Mouse (Mus musculus) right cerebral cortex, postnatal 4 days (tissue): ENCODE measurements at regions not wholly inside any gene's neighbourhood (a gene's known extent, or its start where the extent isn't known, plus 50 kb on each side); places are given as distances from the start of the nearest gene placed in this dataset.

ENCODE experiments used
- DNase-seq: peaks from one replicate; pipeline ENCODE4 v3.0.0-alpha.2; 2022

GRCm38 (mm10) chr14:45992041-45992869 lies 334.3 kb upstream of the Ddhd1 start:
- DNase-seq: no peak

GRCm38 (mm10) chr14:45992870-45993135 lies 334.9 kb upstream of the Ddhd1 start:
- no peak for DNase-seq

- peak; percentile 61 for DNase-seq
Observed at GRCm38 (mm10) chr14:45993669-45994068, 335.7 kb upstream of the Ddhd1 start.

- DNase-seq: no peak
Observed at GRCm38 (mm10) chr14:45996760-45997159, 338.8 kb upstream of the Ddhd1 start.

GRCm38 (mm10) chr14:46004078-46004477 lies 346.1 kb upstream of the Ddhd1 start:
- no peak for DNase-seq

GRCm38 (mm10) chr14:46005307-46005706 lies 347.4 kb upstream of the Ddhd1 start:
- DNase-seq: no peak

GRCm38 (mm10) chr14:46013232-46013631 lies 355.3 kb upstream of the Ddhd1 start:
- no peak for DNase-seq

GRCm38 (mm10) chr14:46014090-46014489 lies 356.1 kb upstream of the Ddhd1 start:
- DNase-seq: no peak

GRCm38 (mm10) chr14:46015682-46016400 lies 357.9 kb upstream of the Ddhd1 start:
- DNase-seq: no peak

- no peak for DNase-seq
Observed at GRCm38 (mm10) chr14:46016701-46017106, 358.8 kb upstream of the Ddhd1 start.

- DNase-seq: no peak
Observed at GRCm38 (mm10) chr14:46017286-46017685, 359.3 kb upstream of the Ddhd1 start.

- no peak for DNase-seq
Observed at GRCm38 (mm10) chr14:46017976-46018375, 360.0 kb upstream of the Ddhd1 start.

GRCm38 (mm10) chr14:46019240-46020025 lies 359.8 kb upstream of the Gm15217 start:
- DNase-seq: no peak

- DNase-seq: no peak
Observed at GRCm38 (mm10) chr14:46034301-46034700, 344.9 kb upstream of the Gm15217 start.

- peak; percentile 7 for DNase-seq
Observed at GRCm38 (mm10) chr14:46060622-46061381, 318.4 kb upstream of the Gm15217 start.

GRCm38 (mm10) chr14:46067102-46067801 lies 312.0 kb upstream of the Gm15217 start:
- no peak for DNase-seq

GRCm38 (mm10) chr14:46071244-46071643 lies 308.0 kb upstream of the Gm15217 start:
- DNase-seq: no peak

- DNase-seq: peak; percentile 36
Observed at GRCm38 (mm10) chr14:46076738-46077137, 302.5 kb upstream of the Gm15217 start.

- no peak for DNase-seq
Observed at GRCm38 (mm10) chr14:46077406-46078131, 301.6 kb upstream of the Gm15217 start.

- DNase-seq: no peak
Observed at GRCm38 (mm10) chr14:46082646-46083045, 296.6 kb upstream of the Gm15217 start.

GRCm38 (mm10) chr14:46088968-46089691 lies 290.1 kb upstream of the Gm15217 start:
- DNase-seq: no peak
